Mouse (Mus musculus): ENCODE data around the gene Slamf9. TPM values are rescaled to one million over a fixed set of nuclear protein-coding genes. Genes with fewer than 3 reads are reported as not detected.

The Slamf9 gene
- polyA plus RNA-seq, 1 experiment from 2014 or later, result 0.23 TPM

DNA sequence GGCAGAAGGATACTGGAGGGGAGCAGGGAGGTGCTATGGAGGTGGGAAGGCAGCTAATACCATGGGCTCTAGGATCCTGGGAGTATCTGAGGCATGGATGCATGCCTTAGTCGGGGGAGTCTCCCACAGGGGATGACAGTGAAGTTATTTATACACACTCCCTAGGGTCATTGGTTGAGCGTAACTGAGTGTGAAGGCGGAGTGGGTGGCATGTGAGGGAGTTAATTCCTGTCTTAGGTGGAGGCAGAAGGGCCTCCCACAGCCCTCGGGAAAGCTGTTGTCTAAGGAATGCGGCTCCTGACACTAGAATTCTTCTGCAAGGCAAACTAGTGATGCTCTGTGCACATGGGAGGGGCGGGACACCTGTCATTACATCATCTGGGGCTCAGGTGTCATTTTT is 38.4 kb upstream of the Slamf9 start:
- H3K9me3 ChIP-seq (ENCODE audit: control insufficient read depth, low read length), result no peaks in the 10 kb centered on the region
- no peak overlapping the region for H3K27ac ChIP-seq (ENCODE audit: low read depth, low read length)
- no peaks in the 10 kb centered on the region for H3K4me1 ChIP-seq (ENCODE audit: control insufficient read depth, insufficient read depth, low read depth, low read length)
- H3K36me3 ChIP-seq (ENCODE audit: control insufficient read depth, insufficient read depth, low read length), result no peaks in the 10 kb centered on the region
- WGBS, result 56% methylated on average over 6 of the region's 6 CpGs
- no peak overlapping the region for H3K4me2 ChIP-seq (ENCODE audit: low read length)
- H3K9ac ChIP-seq (ENCODE audit: low read depth, low read length), result no peak overlapping the region
- H3K4me3 ChIP-seq (ENCODE audit: low read length), result no peak overlapping the region
- ATAC-seq, result no peak
- no peaks in the 10 kb centered on the region for H3K27me3 ChIP-seq (replicated peaks; ENCODE audit: control insufficient read depth, insufficient read depth, low read length)

DNA sequence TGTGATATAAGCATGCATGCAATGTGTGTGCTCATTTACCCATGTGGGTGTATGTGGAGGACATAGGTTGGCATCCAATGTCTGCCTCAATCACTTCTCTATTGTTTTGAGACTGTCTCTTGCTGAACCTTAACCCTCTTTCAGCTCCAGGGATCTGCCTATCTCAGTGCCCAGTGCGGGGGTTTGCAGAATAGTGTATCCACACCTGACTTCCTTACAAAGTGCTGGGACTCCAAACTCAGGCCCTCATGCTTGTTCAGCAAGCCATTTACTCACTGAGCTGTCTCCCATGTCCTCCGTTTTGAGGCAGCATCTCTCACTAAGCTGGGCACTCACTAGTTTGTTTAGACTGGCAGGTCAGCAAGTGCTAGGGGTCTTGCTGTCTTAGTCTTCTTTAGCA is 36.5 kb upstream of the Slamf9 start:
- Histone ChIP-seq H3K9me3 (ENCODE audit: control insufficient read depth, low read length) (no peaks in the 10 kb centered on the region), H3K27me3 (replicated peaks; ENCODE audit: control insufficient read depth, insufficient read depth, low read length) (no peaks in the 10 kb centered on the region), H3K36me3 (ENCODE audit: control insufficient read depth, insufficient read depth, low read length) (no peaks in the 10 kb centered on the region), H3K4me2 (ENCODE audit: low read length) (no peak overlapping the region), H3K4me1 (ENCODE audit: control insufficient read depth, insufficient read depth, low read depth, low read length) (no peaks in the 10 kb centered on the region), H3K27ac (ENCODE audit: low read depth, low read length) (no peak overlapping the region), H3K4me3 (ENCODE audit: low read length) (no peak overlapping the region), H3K9ac (ENCODE audit: low read depth, low read length) (no peak overlapping the region)
- 82% methylated on average over 2 of the region's 2 CpGs for WGBS
- ATAC-seq, result no peak

DNA sequence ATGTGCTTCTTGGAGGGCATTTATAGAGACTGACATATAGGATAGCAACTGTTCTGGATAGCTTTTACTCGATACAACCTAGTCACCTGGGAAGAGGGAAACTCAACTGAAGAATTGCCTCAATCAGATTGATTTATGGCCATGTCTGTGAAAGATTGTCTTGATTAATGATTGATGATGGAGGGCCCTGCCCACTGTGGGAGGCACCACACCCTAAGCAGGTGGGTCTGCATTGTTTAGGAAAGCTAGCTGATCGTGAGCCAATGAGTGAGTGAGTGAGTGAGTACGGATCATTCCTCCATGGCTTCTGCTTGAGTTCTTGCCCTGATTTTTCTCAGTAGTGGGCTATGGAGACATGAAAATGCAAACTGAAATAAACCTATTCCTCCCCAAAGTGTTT is 34.6 kb upstream of the Slamf9 start:
- H3K9ac ChIP-seq (ENCODE audit: low read depth, low read length), result no peak overlapping the region
- 83% methylated on average over 3 of the region's 3 CpGs for WGBS
- H3K4me3 ChIP-seq (ENCODE audit: low read length), result no peak overlapping the region
- H3K4me1 ChIP-seq (ENCODE audit: control insufficient read depth, insufficient read depth, low read depth, low read length), result no peaks in the 10 kb centered on the region
- H3K4me2 ChIP-seq (ENCODE audit: low read length), result no peak overlapping the region
- ATAC-seq, result no peak
- no peaks in the 10 kb centered on the region for H3K27me3 ChIP-seq (replicated peaks; ENCODE audit: control insufficient read depth, insufficient read depth, low read length)
- H3K36me3 ChIP-seq (ENCODE audit: control insufficient read depth, insufficient read depth, low read length), result no peaks in the 10 kb centered on the region
- H3K9me3 ChIP-seq (ENCODE audit: control insufficient read depth, low read length), result no peaks in the 10 kb centered on the region
- H3K27ac ChIP-seq (ENCODE audit: low read depth, low read length), result no peak overlapping the region

DNA sequence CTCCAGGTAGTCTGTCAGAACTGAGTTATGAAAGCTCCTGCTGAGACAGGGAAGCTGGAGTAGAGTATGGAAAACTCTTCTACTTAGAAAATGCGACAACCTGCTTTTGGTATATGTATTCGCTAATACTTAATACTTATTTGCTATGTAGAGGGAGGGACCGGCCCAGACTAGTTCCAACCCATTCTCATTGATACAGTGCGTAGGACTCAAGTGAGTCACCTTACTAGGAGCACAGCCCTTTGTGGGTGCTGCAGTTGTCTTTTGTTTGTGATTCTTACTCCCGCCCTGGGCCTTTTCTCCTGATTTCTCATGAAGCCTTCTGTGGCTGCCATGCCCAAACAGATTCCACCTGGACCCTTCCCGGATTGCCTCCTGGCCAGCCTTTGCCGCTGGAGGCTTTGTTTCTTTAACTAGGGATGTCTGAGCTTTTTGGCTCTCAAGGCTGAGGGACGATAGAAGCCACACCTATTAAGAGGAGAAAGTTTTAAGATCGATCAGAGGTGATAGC is 33.2 kb upstream of the Slamf9 start:
- Histone ChIP-seq H3K4me1 (ENCODE audit: control insufficient read depth, insufficient read depth, low read depth, low read length) (no peaks in the 10 kb centered on the region), H3K27me3 (replicated peaks; ENCODE audit: control insufficient read depth, insufficient read depth, low read length) (no peaks in the 10 kb centered on the region)
- 91% methylated on average over 9 of the region's 9 CpGs for WGBS

DNA sequence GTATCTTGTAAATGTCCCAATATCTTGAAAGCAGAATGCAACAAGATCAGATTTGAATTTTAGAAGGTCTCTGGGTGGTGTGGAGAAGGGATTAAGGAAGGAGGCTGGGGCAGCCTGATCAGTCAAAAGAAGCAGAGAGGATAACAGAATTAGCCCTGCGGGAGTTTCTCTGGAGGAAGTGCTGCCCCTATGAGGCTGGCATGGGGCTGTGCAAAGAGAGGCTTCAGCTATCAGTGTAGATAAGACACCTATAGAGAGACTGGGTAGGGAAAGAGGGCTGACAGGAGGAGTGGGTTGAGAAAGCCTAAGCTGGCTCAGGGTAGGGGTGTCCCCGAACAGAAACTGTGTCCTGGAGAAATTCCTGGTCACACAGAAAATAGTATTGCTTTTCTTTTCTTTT is 24.9 kb upstream of the Slamf9 start:
- H3K36me3 ChIP-seq (ENCODE audit: control insufficient read depth, insufficient read depth, low read length), result no peaks in the 10 kb centered on the region
- H3K27me3 ChIP-seq (replicated peaks; ENCODE audit: control insufficient read depth, insufficient read depth, low read length), result no peaks in the 10 kb centered on the region
- H3K4me3 ChIP-seq (ENCODE audit: low read length), result no peak overlapping the region
- H3K27ac ChIP-seq (ENCODE audit: low read depth, low read length), result no peak overlapping the region
- whole genome bisulfite sequencing, result 29% methylated on average over 2 of the region's 2 CpGs
- H3K9me3 ChIP-seq (ENCODE audit: control insufficient read depth, low read length), result no peaks in the 10 kb centered on the region
- no peak overlapping the region for H3K9ac ChIP-seq (ENCODE audit: low read depth, low read length)
- no peak for ATAC-seq
- H3K4me1 ChIP-seq (ENCODE audit: control insufficient read depth, insufficient read depth, low read depth, low read length), result no peaks in the 10 kb centered on the region
- no peak overlapping the region for H3K4me2 ChIP-seq (ENCODE audit: low read length)

More for the DNA sequence above, 33.2 kb upstream of the Slamf9 start:
- no peak overlapping the region for H3K9ac ChIP-seq (ENCODE audit: low read depth, low read length)
- ATAC-seq, result no peak
- H3K36me3 ChIP-seq (ENCODE audit: control insufficient read depth, insufficient read depth, low read length), result no peaks in the 10 kb centered on the region
- H3K9me3 ChIP-seq (ENCODE audit: control insufficient read depth, low read length), result no peaks in the 10 kb centered on the region
- H3K27ac ChIP-seq (ENCODE audit: low read depth, low read length), result no peak overlapping the region
- no peak overlapping the region for H3K4me3 ChIP-seq (ENCODE audit: low read length)
- no peak overlapping the region for H3K4me2 ChIP-seq (ENCODE audit: low read length)

- ATAC-seq, result no peak
- no peaks in the 10 kb centered on the region for H3K36me3 ChIP-seq (ENCODE audit: control insufficient read depth, insufficient read depth, low read length)
- H3K4me1 ChIP-seq (ENCODE audit: control insufficient read depth, insufficient read depth, low read depth, low read length), result no peaks in the 10 kb centered on the region
- H3K27ac ChIP-seq (ENCODE audit: low read depth, low read length), result no peak overlapping the region
- H3K9ac ChIP-seq (ENCODE audit: low read depth, low read length), result no peak overlapping the region
- H3K4me3 ChIP-seq (ENCODE audit: low read length), result no peak overlapping the region
- no peaks in the 10 kb centered on the region for H3K9me3 ChIP-seq (ENCODE audit: control insufficient read depth, low read length)
- 30% methylated on average over 17 of the region's 17 CpGs for WGBS
- H3K4me2 ChIP-seq (ENCODE audit: low read length), result no peak overlapping the region
- no peaks in the 10 kb centered on the region for H3K27me3 ChIP-seq (replicated peaks; ENCODE audit: control insufficient read depth, insufficient read depth, low read length)
These were observed 24.2 kb upstream of the Slamf9 start for GRCm38 (mm10) chr1:172450848-172451470.

GRCm38 (mm10) chr1:172452911-172453310 is 22.2 kb upstream of the Slamf9 start:
- Histone ChIP-seq H3K9me3 (ENCODE audit: control insufficient read depth, low read length) (no peaks in the 10 kb centered on the region), H3K4me3 (ENCODE audit: low read length) (no peak overlapping the region), H3K4me1 (ENCODE audit: control insufficient read depth, insufficient read depth, low read depth, low read length) (no peaks in the 10 kb centered on the region), H3K4me2 (ENCODE audit: low read length) (no peak overlapping the region), H3K27me3 (replicated peaks; ENCODE audit: control insufficient read depth, insufficient read depth, low read length) (no peaks in the 10 kb centered on the region), H3K9ac (ENCODE audit: low read depth, low read length) (no peak overlapping the region), H3K36me3 (ENCODE audit: control insufficient read depth, insufficient read depth, low read length) (no peaks in the 10 kb centered on the region), H3K27ac (ENCODE audit: low read depth, low read length) (no peak overlapping the region)
- ATAC-seq, result no peak
- WGBS, result 79% methylated on average over 2 of the region's 2 CpGs

DNA sequence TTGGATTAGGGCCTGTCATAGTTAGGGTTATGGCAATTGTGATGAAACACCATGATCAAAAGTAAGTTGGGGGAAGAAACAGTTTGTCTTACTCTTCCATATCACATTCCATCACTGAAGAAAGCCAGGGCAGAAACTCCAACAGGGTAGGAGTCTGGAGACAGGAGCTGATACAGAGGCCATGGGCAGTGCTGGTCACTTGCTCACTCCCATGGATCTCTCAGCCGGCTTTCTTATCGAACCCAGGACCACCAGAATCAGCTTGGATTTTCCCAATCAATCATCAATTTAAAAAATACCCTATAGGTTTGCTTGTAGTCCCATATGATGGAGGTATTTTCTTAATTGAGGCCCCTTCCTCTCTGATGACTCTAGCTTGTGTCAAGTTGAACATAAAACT is 21.3 kb upstream of the Slamf9 start:
- Histone ChIP-seq H3K4me1 (ENCODE audit: control insufficient read depth, insufficient read depth, low read depth, low read length) (no peaks in the 10 kb centered on the region), H3K4me3 (ENCODE audit: low read length) (no peak overlapping the region), H3K27ac (ENCODE audit: low read depth, low read length) (no peak overlapping the region), H3K4me2 (ENCODE audit: low read length) (no peak overlapping the region), H3K36me3 (ENCODE audit: control insufficient read depth, insufficient read depth, low read length) (no peaks in the 10 kb centered on the region), H3K9me3 (ENCODE audit: control insufficient read depth, low read length) (no peaks in the 10 kb centered on the region), H3K27me3 (replicated peaks; ENCODE audit: control insufficient read depth, insufficient read depth, low read length) (no peaks in the 10 kb centered on the region), H3K9ac (ENCODE audit: low read depth, low read length) (no peak overlapping the region)
- ATAC-seq, result no peak
- WGBS, result 98% methylated on average over 2 of the region's 2 CpGs

DNA sequence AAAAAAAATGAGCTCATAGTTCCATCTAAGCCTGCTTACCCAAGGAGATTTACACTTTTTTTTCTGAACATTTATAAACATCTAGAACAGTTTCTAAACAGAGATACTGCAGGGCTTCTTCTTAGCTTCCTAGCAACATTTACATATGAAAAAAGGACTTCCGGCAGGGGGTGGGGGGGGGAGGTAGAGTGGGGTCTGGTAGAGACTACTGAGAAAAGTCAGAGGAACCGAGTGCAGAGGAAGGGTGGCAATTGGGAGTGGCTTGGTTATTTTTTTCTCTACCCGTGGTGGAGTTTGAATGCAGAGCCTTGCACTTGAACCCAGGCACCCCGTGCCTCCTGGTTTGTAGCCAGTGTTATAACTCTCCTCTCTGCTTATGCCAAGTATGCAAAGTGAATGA is 19.7 kb upstream of the Slamf9 start:
- Histone ChIP-seq H3K4me1 (ENCODE audit: control insufficient read depth, insufficient read depth, low read depth, low read length) (no peaks in the 10 kb centered on the region), H3K4me3 (ENCODE audit: low read length) (no peak overlapping the region), H3K4me2 (ENCODE audit: low read length) (no peak overlapping the region), H3K9ac (ENCODE audit: low read depth, low read length) (no peak overlapping the region), H3K27me3 (replicated peaks; ENCODE audit: control insufficient read depth, insufficient read depth, low read length) (no peaks in the 10 kb centered on the region), H3K27ac (ENCODE audit: low read depth, low read length) (no peak overlapping the region), H3K36me3 (ENCODE audit: control insufficient read depth, insufficient read depth, low read length) (no peaks in the 10 kb centered on the region), H3K9me3 (ENCODE audit: control insufficient read depth, low read length) (no peaks in the 10 kb centered on the region)
- WGBS, result 10% methylated on average over 4 of the region's 4 CpGs
- ATAC-seq, result no peak
